Mouse (Mus musculus): Measurements from ENCODE around the gene Ndrg3. TPM values are rescaled to one million over a fixed set of nuclear protein-coding genes. Genes with fewer than 3 reads are reported as not detected.

Ndrg3 gene
- total RNA-seq, 4 experiments from 2014 or later: 29.0 to 35.6 (median 31.3) TPM

Other genes with a start within 250 kb of the Ndrg3 start
- 10 to 100 TPM; 28.1 to 44.3 (median 31.9) TPM for gene Myl9, start 216.6 kb downstream of the Ndrg3 start, total RNA-seq (2022)
- gene Tgif2, start 152.0 kb downstream of the Ndrg3 start, total RNA-seq (2022): under 1 TPM in 3 of 4 experiments, not detected in 1; 0.16 to 0.38 (median 0.17) TPM
- under 1 TPM; 0.22 to 0.86 (median 0.40) TPM for gene 4930518I15Rik, start 134.1 kb downstream of the Ndrg3 start, total RNA-seq (2022)
- gene Rab5if, start 128.9 kb downstream of the Ndrg3 start, total RNA-seq (2022): 10 to 100 TPM; 84.3 to 97.1 (median 88.1) TPM
- not detected for gene Sla2, start 104.9 kb downstream of the Ndrg3 start, total RNA-seq (2022)
- gene Dsn1, start 15.1 kb upstream of the Ndrg3 start, total RNA-seq (2022): 1 to 10 TPM; 2.2 to 2.5 (median 2.3) TPM
- gene Soga1, start 87.2 kb upstream of the Ndrg3 start, total RNA-seq (2022): 1 to 10 TPM; 1.7 to 3.5 (median 2.3) TPM
- gene Tldc2, start 95.0 kb upstream of the Ndrg3 start, total RNA-seq (2022): not detected
- gene Samhd1, start 143.2 kb upstream of the Ndrg3 start, total RNA-seq (2022): 10 to 100 TPM; 12.6 to 17.7 (median 13.2) TPM
- 1 to 10 TPM; 2.1 to 3.3 (median 2.6) TPM for gene Rbl1, start 212.5 kb upstream of the Ndrg3 start, total RNA-seq (2022)